Comparison of ENCODE assay signal across 11 mouse cellular contexts in the genomic region with DNA sequence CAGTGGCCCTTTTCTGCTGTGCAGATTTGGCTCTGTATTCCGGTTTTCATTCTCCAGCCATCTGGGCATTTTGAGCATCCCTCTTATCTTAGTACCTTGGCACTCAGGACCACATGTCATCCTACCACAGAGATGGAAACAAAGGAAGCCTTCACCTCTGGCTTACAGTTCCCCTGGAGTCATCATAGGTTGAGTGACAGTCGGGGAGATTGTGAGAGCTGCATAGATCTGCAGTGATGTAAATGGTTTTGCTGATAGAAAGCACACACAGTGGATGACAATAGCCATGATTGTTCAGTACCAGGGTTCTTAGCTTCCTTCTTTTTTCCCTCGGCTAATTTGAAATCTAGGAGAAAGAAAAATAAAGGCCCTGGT.
DNase-seq lines count a peak whose midpoint lies in the region; ATAC-seq and TF ChIP-seq lines count a peak whose summit lies in the region.
"Had no signal": no experiment of that assay in that cellular context is flagged by ENCODE, and none has a peak within 500 bp of the region (broad histone marks: within the 10 kb centered on the region; RNA-seq: fewer than 3 reads in every experiment).

No protein-coding gene starts in this region.

- H3K9ac ChIP-seq in kidney, embryonic 14.5 days (ENCODE audit: low read depth, low read length) = no peak overlapping the region
- no peak overlapping the region for H3K9ac ChIP-seq in embryonic facial prominence, embryonic 15.5 days
- H3K9ac ChIP-seq in hindbrain, embryonic 11.5 days (ENCODE audit: low read depth, low read length) = no peak overlapping the region
- no peak overlapping the region for H3K9ac ChIP-seq in midbrain, postnatal 0 days (replicated peaks; ENCODE audit: low read length, poor library complexity, severe bottlenecking)
- H3K9ac ChIP-seq: liver, embryonic 13.5 days had no signal

- peaks cover 19% of the 10 kb centered on the region for H3K4me1 ChIP-seq in kidney, embryonic 14.5 days (ENCODE audit: control insufficient read depth, insufficient read depth, low read length)
- peaks cover 58% of the 10 kb centered on the region for H3K4me1 ChIP-seq in embryonic facial prominence, embryonic 15.5 days
- H3K4me1 ChIP-seq in hindbrain, embryonic 11.5 days (replicated peaks; ENCODE audit: control insufficient read depth, insufficient read depth, low read length) = peaks cover 3% of the 10 kb centered on the region; the same call in 1 of the 2 replicates
- no peaks in the 10 kb centered on the region for H3K4me1 ChIP-seq in midbrain, postnatal 0 days (ENCODE audit: insufficient read depth, low read length)

- no peak for DNase-seq in kidney, postnatal 14 days
- no peak for DNase-seq in hindbrain, embryonic 11.5 days (ENCODE audit: low spot score)
- no peak for DNase-seq in midbrain, postnatal 0 days (ENCODE audit: low spot score)
- no peak for DNase-seq in embryo, embryonic 9.5 days (ENCODE audit: extremely low spot score)
- DNase-seq in layer of hippocampus, postnatal 10 days (ENCODE audit: low spot score in 2 of 2) = no peak
- DNase-seq: gastrocnemius, postnatal 25 days; liver, embryonic 13.5 days; thymus, adult 2 months had no signal

- TF ChIP-seq CTCF in midbrain, postnatal 0 days (IDR thresholded peaks at IDR 0.05) = no peak

- 75% methylated on average over 3 of the region's 3 CpGs for WGBS in kidney, embryonic 14.5 days
- WGBS in embryonic facial prominence, embryonic 15.5 days = 48% methylated on average over 3 of the region's 3 CpGs
- WGBS in hindbrain, embryonic 11.5 days = 57% methylated on average over 3 of the region's 3 CpGs
- 36% methylated on average over 3 of the region's 3 CpGs for WGBS in midbrain, postnatal 0 days

- no peak overlapping the region for H3K4me3 ChIP-seq in kidney, embryonic 14.5 days (ENCODE audit: low read length)
- no peak overlapping the region for H3K4me3 ChIP-seq in embryonic facial prominence, embryonic 15.5 days (replicated peaks)
- no peak overlapping the region for H3K4me3 ChIP-seq in hindbrain, embryonic 11.5 days (ENCODE audit: low read depth, low read length)
- H3K4me3 ChIP-seq in midbrain, postnatal 0 days (ENCODE audit: low read depth, low read length) = no peak overlapping the region
- H3K4me3 ChIP-seq: liver, embryonic 13.5 days had no signal

- H3K4me2 ChIP-seq in kidney, embryonic 14.5 days (replicated peaks; ENCODE audit: low read depth, low read length) = no peak overlapping the region
- H3K4me2 ChIP-seq in embryonic facial prominence, embryonic 15.5 days (replicated peaks) = no peak overlapping the region
- no peak overlapping the region for H3K4me2 ChIP-seq in hindbrain, embryonic 11.5 days (replicated peaks; ENCODE audit: low read depth, low read length)
- no peak overlapping the region for H3K4me2 ChIP-seq in midbrain, postnatal 0 days (ENCODE audit: low read depth, low read length, poor library complexity, severe bottlenecking)
- H3K4me2 ChIP-seq: liver, embryonic 13.5 days had no signal

- H3K27ac ChIP-seq in kidney, embryonic 14.5 days (ENCODE audit: low read depth, low read length) = peak overlapping the region; percentile 14; the same call in 1 of the 2 replicates
- H3K27ac ChIP-seq in embryonic facial prominence, embryonic 15.5 days (replicated peaks) = peak overlapping the region; percentile 85
- peak overlapping the region; percentile 10; the same call in 1 of the 2 replicates for H3K27ac ChIP-seq in hindbrain, embryonic 11.5 days (ENCODE audit: low read depth, low read length)
- peak overlapping the region; percentile 47; the same call in 1 of the 2 replicates for H3K27ac ChIP-seq in midbrain, postnatal 0 days (ENCODE audit: low read depth, low read length)
- H3K27ac ChIP-seq: liver, embryonic 13.5 days had no signal

- no peak for ATAC-seq in kidney, embryonic 14.5 days (ENCODE audit: low FRiP score, low TSS enrichment)
- ATAC-seq in embryonic facial prominence, embryonic 15.5 days (ENCODE audit: insufficient number of reproducible peaks, low FRiP score, low TSS enrichment, low read depth) = no peak
- ATAC-seq in hindbrain, embryonic 11.5 days (ENCODE audit: low FRiP score) = no peak
- ATAC-seq in midbrain, postnatal 0 days (ENCODE audit: low FRiP score) = no peak; the same call in 1 of the 2 replicates
- ATAC-seq: activated CD4-positive, CD25-positive, alpha-beta regulatory T cell, adult 4 months had no signal

- no peaks in the 10 kb centered on the region for H3K27me3 ChIP-seq in kidney, embryonic 14.5 days (ENCODE audit: control insufficient read depth, insufficient read depth, low read length)
- H3K27me3 ChIP-seq in embryonic facial prominence, embryonic 15.5 days = no peaks in the 10 kb centered on the region
- H3K27me3 ChIP-seq in hindbrain, embryonic 11.5 days (ENCODE audit: control insufficient read depth, insufficient read depth, low read length) = no peaks in the 10 kb centered on the region
- no peaks in the 10 kb centered on the region for H3K27me3 ChIP-seq in midbrain, postnatal 0 days (ENCODE audit: insufficient read depth, low read length)
- H3K27me3 ChIP-seq: liver, embryonic 13.5 days had no signal

- H3K9me3 ChIP-seq in kidney, embryonic 14.5 days (ENCODE audit: control insufficient read depth, low read length) = no peaks in the 10 kb centered on the region
- no peaks in the 10 kb centered on the region for H3K9me3 ChIP-seq in embryonic facial prominence, embryonic 15.5 days (replicated peaks)
- no peaks in the 10 kb centered on the region for H3K9me3 ChIP-seq in hindbrain, embryonic 11.5 days (ENCODE audit: control insufficient read depth, low read length)
- no peaks in the 10 kb centered on the region for H3K9me3 ChIP-seq in midbrain, postnatal 0 days (ENCODE audit: low read length)
- H3K9me3 ChIP-seq: liver, embryonic 13.5 days had no signal

- no peaks in the 10 kb centered on the region for H3K36me3 ChIP-seq in kidney, embryonic 14.5 days (ENCODE audit: control insufficient read depth, insufficient read depth, low read length)
- H3K36me3 ChIP-seq in embryonic facial prominence, embryonic 15.5 days = no peaks in the 10 kb centered on the region
- H3K36me3 ChIP-seq in hindbrain, embryonic 11.5 days (ENCODE audit: control insufficient read depth, insufficient read depth, low read length) = no peaks in the 10 kb centered on the region
- no peaks in the 10 kb centered on the region for H3K36me3 ChIP-seq in midbrain, postnatal 0 days (ENCODE audit: insufficient read depth, low read length)
- H3K36me3 ChIP-seq: liver, embryonic 13.5 days had no signal

Comparison
In these comparisons a context has a peak if more than half of its experiments do, and no peak if none do; other contexts are left out.
1. H3K27ac ChIP-seq: peak in every context shown above with its lines; median percentile 85 in embryonic facial prominence, embryonic 15.5 days; 47 in midbrain, postnatal 0 days; 14 in kidney, embryonic 14.5 days; 10 in hindbrain, embryonic 11.5 days.